Mouse (Mus musculus) olfactory bulb, adult 2 months (tissue): ENCODE results near the gene Kirrel3. TPM values are rescaled to one million over a fixed set of nuclear protein-coding genes. Genes with fewer than 3 reads are reported as not detected.

Experiments used
- H3K27ac ChIP-seq: fragments of 200-500 bp; 2 replicates; pipeline ENCODE4 v1.5.1; 2012; ENCODE audit warnings: low read depth, low read length; ENCODE audit not compliant: insufficient read depth
- H3K4me1 ChIP-seq: fragments of 200-500 bp; 2 replicates; pipeline ENCODE4 v1.6.1; 2012; ENCODE audit warnings: low read length; ENCODE audit not compliant: control insufficient read depth, insufficient read depth
- H3K4me3 ChIP-seq: fragments of 200-500 bp; 2 replicates; pipeline ENCODE4 v1.5.1; 2012; ENCODE audit warnings: mild to moderate bottlenecking, low read depth, low read length, moderate library complexity; ENCODE audit not compliant: insufficient read depth
- CTCF ChIP-seq: fragments of 200-500 bp; IDR thresholded peaks from 2 replicates; pipeline ENCODE4 v1.5.1; 2012; ENCODE audit warnings: low read depth, mild to moderate bottlenecking, low read length, moderate library complexity; ENCODE audit not compliant: insufficient read depth
- POLR2A ChIP-seq: fragments of 200-500 bp; IDR thresholded peaks from 2 replicates; pipeline ENCODE4 v1.6.1; 2012; ENCODE audit warnings: mild to moderate bottlenecking, low read depth, low read length, moderate library complexity; ENCODE audit not compliant: insufficient read depth
- WGBS: fragments of 180-500 bp; shearing (Covaris S2); methylation state at CpG from one replicate; pipeline ENCODE4 v1.1.7; 2018; 5-methylcytosine and 5-hydroxymethylcytosine counted together
- polyA plus RNA-seq: library from polyadenylated mRNA; stranded (reverse); fragments of >200 nt; gene quantifications from 2 replicates; pipeline ENCODE4 v1.2.4, GENCODE M21; 2012; ENCODE audit warnings: low replicate concordance; ENCODE audit not compliant: missing spikeins, insufficient read depth, insufficient read length

The Kirrel3 gene
- polyA plus RNA-seq, 1 experiment, result not detected

DNA sequence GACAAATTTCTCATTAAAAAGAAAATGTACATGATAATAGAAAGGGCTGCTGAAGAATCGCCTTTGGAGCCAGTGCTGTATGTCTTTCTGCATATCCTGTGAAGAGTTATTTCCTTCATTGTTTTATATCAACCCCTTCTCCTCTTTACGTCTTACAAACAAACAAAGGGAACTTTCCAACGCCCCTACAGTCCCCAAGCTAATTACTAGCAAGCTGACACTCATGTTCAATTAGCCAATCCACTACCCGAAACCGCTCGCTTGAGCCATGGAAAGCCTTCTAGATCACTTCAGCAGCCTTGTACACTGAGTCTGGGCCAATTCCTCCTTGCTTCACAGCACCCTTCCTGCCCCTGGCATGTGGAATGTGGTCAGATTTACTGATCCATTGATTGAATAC, 150.0 kb downstream of the Kirrel3 start:
- no peak overlapping the region for H3K4me3 ChIP-seq
- no peak overlapping the region for H3K27ac ChIP-seq
- TF ChIP-seq CTCF (no peak), POLR2A (no peak)
- 58% methylated on average over 6 of the region's 6 CpGs for WGBS
- no peaks in the 10 kb centered on the region for H3K4me1 ChIP-seq

GRCm38 (mm10) chr9:34643917-34644316, 158.2 kb downstream of the Kirrel3 start:
- Histone ChIP-seq H3K4me3 (no peak overlapping the region), H3K4me1 (peaks cover 4% of the 10 kb centered on the region; the same call in 1 of the 2 replicates), H3K27ac (no peak overlapping the region)
- WGBS, result 55% methylated on average over 3 of the region's 3 CpGs
- no peak for TF ChIP-seq POLR2A
- no peak for TF ChIP-seq CTCF

DNA sequence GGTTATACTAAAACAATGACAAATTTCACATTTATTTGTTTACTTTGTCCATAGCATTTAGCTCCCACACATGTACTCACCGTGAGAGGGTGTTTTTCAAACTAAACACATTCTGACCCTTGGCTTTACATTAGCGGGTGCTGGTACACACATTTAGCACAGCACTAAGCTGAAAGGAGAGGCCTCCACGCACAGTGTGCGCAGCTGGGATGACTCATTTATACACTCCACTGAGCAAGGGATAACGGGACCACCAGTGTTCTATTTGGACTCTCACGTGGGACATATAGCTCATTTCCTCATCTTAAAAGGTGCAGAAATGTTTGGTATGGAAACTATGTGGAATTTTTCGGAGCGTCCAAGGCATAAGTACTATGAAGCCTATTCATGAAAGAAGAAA, 158.7 kb downstream of the Kirrel3 start:
- Histone ChIP-seq H3K4me1 (peaks cover 6% of the 10 kb centered on the region; the same call in 1 of the 2 replicates), H3K4me3 (no peak overlapping the region), H3K27ac (no peak overlapping the region)
- 60% methylated on average over 8 of the region's 8 CpGs for WGBS
- TF ChIP-seq CTCF (no peak), POLR2A (no peak)

- WGBS, result 88% methylated on average over 9 of the region's 9 CpGs
- Histone ChIP-seq H3K27ac (no peak overlapping the region), H3K4me3 (no peak overlapping the region), H3K4me1 (peaks cover 8% of the 10 kb centered on the region; the same call in 1 of the 2 replicates)
- no peak for TF ChIP-seq CTCF
- TF ChIP-seq POLR2A, result no peak
Measured at GRCm38 (mm10) chr9:34646831-34647230, 161.1 kb downstream of the Kirrel3 start.

GRCm38 (mm10) chr9:34652278-34652677, 166.6 kb downstream of the Kirrel3 start:
- Histone ChIP-seq H3K27ac (no peak overlapping the region), H3K4me1 (peaks cover 4% of the 10 kb centered on the region; the same call in 1 of the 2 replicates), H3K4me3 (no peak overlapping the region)
- TF ChIP-seq CTCF (no peak), POLR2A (no peak)
- 75% methylated on average over 3 of the region's 3 CpGs for WGBS

DNA sequence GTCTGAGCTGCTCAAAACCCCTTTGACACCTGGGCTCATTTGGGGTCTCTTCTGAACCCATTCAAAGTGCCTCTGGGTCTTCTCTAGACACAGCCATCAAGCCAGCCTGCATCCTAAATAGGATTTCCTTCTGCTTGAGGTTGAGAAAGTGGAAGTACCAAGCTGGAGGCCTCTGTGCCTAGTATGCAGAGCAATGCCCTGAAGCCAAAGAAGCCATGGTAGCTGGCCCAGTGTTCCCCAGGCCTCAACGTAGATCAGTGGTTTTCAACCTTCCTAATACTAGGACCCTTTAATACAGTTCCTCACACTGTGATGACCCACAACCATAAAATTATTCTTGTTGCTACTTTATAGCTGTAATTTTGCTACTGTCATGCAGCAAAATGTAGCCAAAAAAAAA, 167.4 kb downstream of the Kirrel3 start:
- 86% methylated on average over 1 of the region's 1 CpGs for WGBS
- TF ChIP-seq POLR2A (no peak), CTCF (no peak)
- Histone ChIP-seq H3K4me3 (no peak overlapping the region), H3K4me1 (peaks cover 9% of the 10 kb centered on the region), H3K27ac (no peak overlapping the region)

- Histone ChIP-seq H3K4me3 (no peak overlapping the region), H3K27ac (no peak overlapping the region), H3K4me1 (peaks cover 12% of the 10 kb centered on the region)
- TF ChIP-seq POLR2A (no peak), CTCF (no peak)
- WGBS, result 84% methylated on average over 1 of the region's 1 CpGs
Measured at GRCm38 (mm10) chr9:34660566-34660965, 174.9 kb downstream of the Kirrel3 start.

DNA sequence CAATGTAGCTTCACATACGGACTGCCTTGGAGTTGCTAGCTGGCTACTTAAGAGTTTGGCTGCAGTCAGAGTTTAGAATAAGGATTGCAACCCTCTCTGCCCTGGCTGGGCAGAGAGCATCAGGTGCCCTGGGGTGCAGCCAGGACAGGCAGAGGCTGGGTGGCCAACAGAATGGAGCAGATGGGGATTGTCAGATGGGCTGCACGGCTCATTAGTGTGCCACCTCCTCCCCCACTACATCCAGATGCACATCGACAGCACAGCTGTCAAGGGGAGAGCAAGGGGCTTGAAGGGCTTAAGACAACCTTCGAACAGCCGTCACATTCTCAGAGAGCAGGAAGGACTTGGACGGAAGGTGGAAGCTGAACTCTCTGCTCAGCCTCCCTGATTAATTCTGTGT, 177.7 kb downstream of the Kirrel3 start:
- H3K4me3 ChIP-seq, result no peak overlapping the region
- peaks cover 6% of the 10 kb centered on the region for H3K4me1 ChIP-seq
- WGBS, result 68% methylated on average over 6 of the region's 6 CpGs
- no peak for TF ChIP-seq POLR2A
- no peak overlapping the region for H3K27ac ChIP-seq

DNA sequence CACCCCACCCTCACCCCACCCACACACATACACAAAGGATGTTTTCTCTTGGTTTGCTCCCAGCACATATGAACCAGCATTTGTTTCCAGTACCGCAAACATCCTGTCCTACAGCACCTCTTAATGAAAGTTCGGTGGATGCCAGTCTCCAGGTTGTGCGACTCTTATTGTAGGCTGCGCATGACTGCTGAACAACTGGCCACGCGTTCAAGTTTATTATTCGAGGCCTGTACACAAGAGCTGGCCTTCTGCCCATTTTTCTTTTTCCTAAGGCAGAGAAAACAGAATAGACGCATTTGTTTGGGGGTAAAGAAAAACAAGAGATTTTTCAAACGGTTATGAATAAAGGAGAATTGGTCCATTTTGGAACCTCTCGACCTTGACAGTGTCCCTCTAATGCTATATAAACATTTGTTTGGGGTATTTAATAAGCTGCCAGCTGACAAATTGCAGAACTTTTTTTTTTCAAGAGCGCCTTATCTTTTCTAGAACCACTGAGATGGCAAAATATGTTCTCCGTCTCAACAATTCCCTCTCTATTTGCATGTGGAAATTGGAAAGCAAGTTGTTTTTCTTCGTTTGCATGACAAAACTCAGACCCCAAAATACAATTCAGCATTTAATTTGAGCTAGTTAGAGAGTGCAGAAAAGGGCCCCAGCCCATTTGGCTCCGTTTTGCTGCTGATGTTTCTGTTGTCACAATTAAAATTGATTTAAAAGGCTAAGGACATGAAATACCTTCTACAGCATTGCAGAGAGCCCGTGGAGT, 179.9 kb downstream of the Kirrel3 start:
- Histone ChIP-seq H3K27ac (no peak overlapping the region), H3K4me1 (peaks cover 6% of the 10 kb centered on the region), H3K4me3 (no peak overlapping the region)
- 59% methylated on average over 15 of the region's 15 CpGs for WGBS
- TF ChIP-seq POLR2A, result no peak
- TF ChIP-seq CTCF, result no peak

GRCm38 (mm10) chr9:34667182-34667581, 181.5 kb downstream of the Kirrel3 start:
- Histone ChIP-seq H3K27ac (no peak overlapping the region), H3K4me1 (peaks cover 6% of the 10 kb centered on the region), H3K4me3 (no peak overlapping the region)
- no peak for TF ChIP-seq CTCF
- no peak for TF ChIP-seq POLR2A
- 90% methylated on average over 1 of the region's 1 CpGs for WGBS

DNA sequence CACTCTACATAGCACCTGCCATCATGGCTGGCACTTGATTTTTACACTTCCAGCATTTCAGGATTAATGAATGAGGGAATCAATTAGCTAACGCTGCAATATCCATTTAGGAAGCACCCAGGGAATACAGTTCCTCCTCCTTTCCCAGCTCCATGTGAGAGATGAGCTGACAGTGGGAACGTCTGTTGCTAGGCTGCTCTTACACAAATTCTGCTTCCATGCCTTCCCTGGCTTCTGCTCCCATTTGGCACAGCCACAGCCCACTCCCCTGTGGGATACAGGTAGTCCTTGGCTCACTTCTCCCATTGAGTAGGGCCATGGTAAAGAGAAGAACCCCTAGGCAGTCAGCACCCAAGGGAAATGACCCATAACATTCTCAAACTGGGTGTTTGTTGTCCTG, 185.2 kb downstream of the Kirrel3 start:
- no peak overlapping the region for H3K27ac ChIP-seq
- no peaks in the 10 kb centered on the region for H3K4me1 ChIP-seq
- TF ChIP-seq POLR2A, result no peak
- no peak for TF ChIP-seq CTCF
- 63% methylated on average over 2 of the region's 2 CpGs for WGBS
- no peak overlapping the region for H3K4me3 ChIP-seq
